Comparison of ENCODE assay signal across 8 mouse cellular contexts in genomic region chr7:6282749-6283148, GRCm38 (mm10). TPM values are rescaled to one million over a fixed set of nuclear protein-coding genes. Genes with fewer than 3 reads are reported as not detected.
DNase-seq lines count a peak whose midpoint lies in the region; ATAC-seq and TF ChIP-seq lines count a peak whose summit lies in the region.

No protein-coding gene starts in this region.

- no peak overlapping the region for H3K27ac ChIP-seq in cortical plate, adult 2 months (ENCODE audit: insufficient read depth, low read length)

- peak; percentile 50 for ATAC-seq in inflammation-experienced regulatory T-cells, adult 6 months
- peak; percentile 47 for ATAC-seq in megakaryocyte progenitor cell, adult 5-6 weeks (replicated peaks; ENCODE audit: poor library complexity)

- TF ChIP-seq POLR2A in cortical plate, adult 2 months (IDR thresholded peaks at IDR 0.05; ENCODE audit: extremely low read depth, insufficient read depth, low read length): no peak

- intact Hi-C loops in heart, postnatal 25 days (cut with DNase I): loop anchor here (2.0 to 10.0 kb wide), 5 partner anchors 42 to 1012 kb away; partner anchors contain the start of genes Gm20715 and Zfp28
- intact Hi-C loops in left cerebral cortex, postnatal 14 days (cut with DNase I): loop anchor here (5.0 to 10.0 kb wide), 2 partner anchors 40 to 148 kb away; no protein-coding TSS in a partner anchor

- peak; percentile 57; the same call in 1 of the 2 replicates for TF ChIP-seq CTCF in cortical plate, adult 2 months (IDR thresholded peaks at IDR 0.05; ENCODE audit: extremely low read depth, insufficient read depth, low read length)

- DNase-seq in heart, adult 11 months: peak; percentile 93
- no peak for DNase-seq in heart, postnatal 25 days (ENCODE audit: low spot score)
- DNase-seq in gastrocnemius, adult 8-10 months (ENCODE audit: low spot score in 2 of 2): peak; percentile 24 to 43
- DNase-seq in left cerebral cortex, postnatal 14 days (ENCODE audit: low spot score in 2 of 2): peak; percentile 90 to 91
- peak; percentile 66 for DNase-seq in right cerebral cortex, postnatal 25 days

- no peaks in the 10 kb centered on the region for H3K4me1 ChIP-seq in cortical plate, adult 2 months (ENCODE audit: control insufficient read depth, insufficient read depth, low read length)

- H3K4me3 ChIP-seq in cortical plate, adult 2 months (ENCODE audit: insufficient read depth, low read length): peak overlapping the region; percentile 77

RNA-seq across cellular contexts. Expression of gene Zfp667, which starts 3.6 kb away (rescaled TPM):
- total RNA-seq in heart, postnatal 25 days (2021): 1 to 10 TPM; 2.8 to 3.5 TPM
- 7.1 and 7.7 TPM in 2 replicates for polyA plus RNA-seq in cortical plate, adult 2 months (2012; rRNA removed)
- total RNA-seq in gastrocnemius, adult 8-10 months (2022): 1 to 10 TPM; 4.2 to 5.8 (median 4.8) TPM
- polyA plus RNA-seq in inflammation-experienced regulatory T-cells, adult 6 months (2017; shearing (Covaris generic)): 1 to 10 TPM; 3.3 to 7.6 (median 4.7) TPM
- 10 to 100 TPM; 10.1 to 12.1 TPM for total RNA-seq in left cerebral cortex, postnatal 14 days (2021)
- 1.3 and 3.3 TPM in 2 replicates for total RNA-seq in megakaryocyte progenitor cell, adult 5-6 weeks (2015)
- total RNA-seq in megakaryocyte progenitor cell, adult 5-6 weeks (2017): 2.8 and 3.4 TPM in 2 replicates

RNA-seq across cellular contexts. Expression of gene Epp13, which starts 30.2 kb away (rescaled TPM):
- total RNA-seq in heart, postnatal 25 days (2021): not detected
- polyA plus RNA-seq in cortical plate, adult 2 months (2012; rRNA removed): not detected in 2 replicates
- total RNA-seq in gastrocnemius, adult 8-10 months (2022): not detected
- polyA plus RNA-seq in inflammation-experienced regulatory T-cells, adult 6 months (2017; shearing (Covaris generic)): not detected
- not detected for total RNA-seq in left cerebral cortex, postnatal 14 days (2021)
- not detected in 2 replicates for total RNA-seq in megakaryocyte progenitor cell, adult 5-6 weeks (2015)
- total RNA-seq in megakaryocyte progenitor cell, adult 5-6 weeks (2017): not detected in 2 replicates

RNA-seq across cellular contexts. Expression of gene Zfp583, which starts 48.3 kb away (rescaled TPM):
- total RNA-seq in heart, postnatal 25 days (2021): 1 to 10 TPM in 1 of 2 experiments, under 1 TPM in 1; 0.88 to 1.9 TPM
- polyA plus RNA-seq in cortical plate, adult 2 months (2012; rRNA removed): 7.6 and 8.0 TPM in 2 replicates
- 1 to 10 TPM in 2 of 4 experiments, under 1 TPM in 2; 0.81 to 1.6 (median 1.1) TPM for total RNA-seq in gastrocnemius, adult 8-10 months (2022)
- under 1 TPM; 0.39 to 0.92 (median 0.44) TPM for polyA plus RNA-seq in inflammation-experienced regulatory T-cells, adult 6 months (2017; shearing (Covaris generic))
- 10 to 100 TPM; 11.8 to 13.7 TPM for total RNA-seq in left cerebral cortex, postnatal 14 days (2021)
- 4.0 TPM in 2 replicates for total RNA-seq in megakaryocyte progenitor cell, adult 5-6 weeks (2015)
- total RNA-seq in megakaryocyte progenitor cell, adult 5-6 weeks (2017): 2.2 and 3.3 TPM in 2 replicates
